ENCODE assay signal across 9 mouse cellular contexts in the genomic region with DNA sequence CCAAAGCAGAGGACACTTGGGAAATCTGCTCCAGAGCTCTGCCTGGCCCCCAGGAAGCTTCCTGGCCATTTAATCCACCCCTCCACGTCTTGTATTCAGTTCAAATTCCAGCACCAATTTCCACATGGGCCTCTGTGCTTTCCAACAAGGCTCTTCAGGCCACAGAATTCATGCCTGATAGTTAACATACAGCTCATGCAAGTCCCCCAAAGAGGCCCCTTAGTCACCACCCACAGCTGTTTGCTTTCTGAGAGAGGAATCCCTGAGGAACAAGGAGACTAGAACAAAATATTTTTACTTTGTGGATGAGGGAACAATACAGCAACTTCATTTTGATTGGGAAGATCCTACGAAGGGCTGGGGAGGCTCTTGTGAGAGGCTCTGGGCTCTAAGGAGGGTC.
"Had no signal": no experiment of that assay in that cellular context is flagged by ENCODE, and none has a peak within 500 bp of the region (broad histone marks: within the 10 kb centered on the region; RNA-seq: fewer than 3 reads in every experiment).

No protein-coding gene starts in this region.

- DNase-seq: kidney, postnatal 14 days; lung, adult 2 months; thymus, adult 2 months; thymus, postnatal 25 days had no signal

- H3K4me1 ChIP-seq: liver, embryonic 15.5 days; midbrain, embryonic 13.5 days; stomach, embryonic 15.5 days had no signal

- H3K27me3 ChIP-seq: limb, embryonic 13.5 days; liver, embryonic 15.5 days; midbrain, embryonic 13.5 days; stomach, embryonic 15.5 days had no signal

- H3K27ac ChIP-seq: limb, embryonic 13.5 days; liver, embryonic 15.5 days; midbrain, embryonic 13.5 days; stomach, embryonic 15.5 days had no signal

- ATAC-seq: midbrain, embryonic 13.5 days had no signal

- H3K4me3 ChIP-seq: limb, embryonic 13.5 days; liver, embryonic 15.5 days; midbrain, embryonic 13.5 days; stomach, embryonic 15.5 days had no signal

- H3K9ac ChIP-seq: limb, embryonic 13.5 days; liver, embryonic 15.5 days; midbrain, embryonic 13.5 days; stomach, embryonic 15.5 days had no signal

- H3K9me3 ChIP-seq: limb, embryonic 13.5 days; liver, embryonic 15.5 days; midbrain, embryonic 13.5 days; stomach, embryonic 15.5 days had no signal

- H3K36me3 ChIP-seq: limb, embryonic 13.5 days; liver, embryonic 15.5 days; midbrain, embryonic 13.5 days; stomach, embryonic 15.5 days had no signal

- H3K4me2 ChIP-seq: limb, embryonic 13.5 days; liver, embryonic 11.5 days; liver, embryonic 15.5 days; midbrain, embryonic 13.5 days; stomach, embryonic 15.5 days had no signal
